Mouse (Mus musculus) embryonic facial prominence, embryonic 12.5 days (tissue): ENCODE measurements around the gene Rilpl1. TPM values are rescaled to one million over a fixed set of nuclear protein-coding genes. Genes with fewer than 3 reads are reported as not detected.

Source experiments
- ATAC-seq: fragments of 200-750 bp; cut with Nextera tagmentation; 2 replicates; pipeline ENCODE4 v1.8.0; 2017; ENCODE audit not compliant: insufficient number of reproducible peaks, insufficient read depth, low FRiP score, low TSS enrichment
- H3K27ac ChIP-seq: fragments of 300-500 bp; sonication (generic); 2 replicates; pipeline ENCODE4 v1.5.1; 2016; ENCODE audit warnings: mild to moderate bottlenecking
- H3K27me3 ChIP-seq: fragments of 300-500 bp; sonication (generic); 2 replicates; pipeline ENCODE4 v1.6.1; 2016; ENCODE audit warnings: mild to moderate bottlenecking, moderate library complexity
- H3K36me3 ChIP-seq: fragments of 300-500 bp; sonication (generic); 2 replicates; pipeline ENCODE4 v1.6.1; 2016; ENCODE audit warnings: mild to moderate bottlenecking
- H3K4me1 ChIP-seq: fragments of 300-500 bp; sonication (generic); 2 replicates; pipeline ENCODE4 v1.6.1; 2016
- H3K4me2 ChIP-seq: fragments of 300-500 bp; sonication (generic); replicated peaks from 2 replicates; pipeline ENCODE4 v1.6.1; 2016; ENCODE audit warnings: mild to moderate bottlenecking, moderate library complexity
- H3K4me3 ChIP-seq: fragments of 300-500 bp; sonication (generic); 2 replicates; pipeline ENCODE4 v1.5.1; 2016; ENCODE audit warnings: mild to moderate bottlenecking
- H3K9ac ChIP-seq: fragments of 300-500 bp; sonication (generic); 2 replicates; pipeline ENCODE4 v1.6.1; 2016; ENCODE audit warnings: mild to moderate bottlenecking, moderate library complexity
- H3K9me3 ChIP-seq: fragments of 300-500 bp; sonication (generic); 2 replicates; pipeline ENCODE4 v1.6.1; 2016; ENCODE audit warnings: mild to moderate bottlenecking, moderate library complexity
- WGBS: fragments of 180-500 bp; shearing (Covaris S2); methylation state at CpG from one replicate; pipeline ENCODE4 v1.1.7; 2016; 5-methylcytosine and 5-hydroxymethylcytosine counted together
- polyA plus RNA-seq: library from polyadenylated mRNA; unstranded; fragments of >200 nt; fragmentation: Nextera tagmentation; extraction: Ambion mirVana; gene quantifications from 2 replicates; pipeline ENCODE4 v1.2.1, GENCODE M21; 2016

Rilpl1 gene
- polyA plus RNA-seq, 1 experiment from 2014 or later = 29.6 TPM

DNA sequence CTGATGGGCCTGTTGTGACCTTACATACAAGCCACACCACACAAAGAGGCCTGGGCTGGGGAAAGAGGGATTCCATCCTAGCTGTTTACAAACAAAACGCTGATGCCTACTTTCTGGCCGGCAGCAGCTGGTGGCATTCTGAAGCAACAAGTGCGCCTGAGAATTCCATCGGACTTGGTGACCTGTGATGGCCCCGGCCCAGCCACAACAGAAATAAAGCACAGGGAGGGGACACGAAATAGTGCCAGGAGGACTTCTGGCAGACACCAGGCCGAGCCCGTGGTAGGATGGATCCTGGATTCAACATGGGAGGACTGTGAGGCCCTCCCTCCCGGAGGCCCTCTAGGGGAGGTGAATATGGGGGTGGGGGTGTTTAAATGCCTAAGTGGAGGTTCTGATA, 2.4 kb downstream of the Rilpl1 start:
- peaks cover 36% of the 10 kb centered on the region for H3K4me1 ChIP-seq
- H3K4me2 ChIP-seq = peak overlapping the region; percentile 77
- H3K4me3 ChIP-seq = peak overlapping the region; percentile 81
- no peaks in the 10 kb centered on the region for H3K27me3 ChIP-seq
- H3K27ac ChIP-seq = peak overlapping the region; percentile 66; the same call in 1 of the 2 replicates
- peaks cover 18% of the 10 kb centered on the region for H3K36me3 ChIP-seq
- H3K9me3 ChIP-seq = no peaks in the 10 kb centered on the region
- H3K9ac ChIP-seq = peak overlapping the region; percentile 79; the same call in 1 of the 2 replicates
- WGBS = 41% methylated on average over 9 of the region's 9 CpGs
- no peak for ATAC-seq

DNA sequence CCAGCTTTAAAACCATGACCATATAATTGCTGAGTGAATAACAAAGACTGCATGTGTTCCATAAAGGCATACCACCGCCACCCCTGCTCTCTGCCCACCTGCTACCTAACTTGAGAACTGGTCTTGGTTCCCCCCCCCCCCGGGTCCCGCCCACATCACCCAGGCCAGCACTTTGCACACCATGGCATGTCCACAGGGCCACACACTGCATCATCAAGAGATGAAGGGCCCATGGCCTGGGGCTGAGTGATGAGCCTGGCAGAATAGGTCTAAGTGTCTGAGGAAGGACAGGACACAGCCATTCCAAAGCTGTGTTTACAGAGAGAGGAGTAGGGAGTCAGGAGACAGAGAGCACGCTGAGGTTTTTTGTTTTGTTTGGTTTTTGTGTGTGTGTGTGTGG, 2.8 kb downstream of the Rilpl1 start:
- peaks cover 36% of the 10 kb centered on the region for H3K4me1 ChIP-seq

DNA sequence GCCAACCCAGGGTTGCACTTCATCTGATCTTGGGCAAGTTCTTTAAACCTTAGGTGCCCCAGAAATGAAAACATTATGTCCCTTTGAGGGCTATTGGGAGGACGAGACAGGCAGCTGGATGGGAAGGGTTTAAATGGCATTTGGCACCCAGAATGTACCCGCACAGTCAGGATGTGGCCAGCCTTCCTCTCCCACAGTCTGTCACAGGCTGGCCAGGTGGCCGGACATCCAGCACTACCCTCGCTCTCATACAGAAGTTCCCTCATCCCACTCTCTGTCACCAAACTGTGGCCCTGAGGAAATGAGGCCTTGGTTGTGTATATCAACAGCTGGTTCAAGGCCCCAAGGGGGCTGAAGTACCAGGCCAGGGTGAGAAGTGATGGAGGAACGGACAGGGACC, 6.2 kb downstream of the Rilpl1 start:
- 93% methylated on average over 5 of the region's 5 CpGs for WGBS
- Histone ChIP-seq H3K27me3 (no peaks in the 10 kb centered on the region), H3K4me3 (no peak overlapping the region), H3K9ac (no peak overlapping the region), H3K4me1 (peaks cover 20% of the 10 kb centered on the region), H3K36me3 (peaks cover 34% of the 10 kb centered on the region), H3K4me2 (no peak overlapping the region), H3K9me3 (no peaks in the 10 kb centered on the region), H3K27ac (no peak overlapping the region)
- no peak for ATAC-seq

More for the DNA sequence above, 2.8 kb downstream of the Rilpl1 start:
- Histone ChIP-seq H3K4me3 (peak overlapping the region; percentile 81; the same call in 1 of the 2 replicates), H3K9ac (peak overlapping the region; percentile 79; the same call in 1 of the 2 replicates), H3K4me2 (peak overlapping the region; percentile 77), H3K36me3 (peaks cover 22% of the 10 kb centered on the region), H3K27ac (no peak overlapping the region; the same call in 1 of the 2 replicates), H3K27me3 (no peaks in the 10 kb centered on the region), H3K9me3 (no peaks in the 10 kb centered on the region)
- WGBS = 83% methylated on average over 4 of the region's 4 CpGs
- ATAC-seq = no peak

DNA sequence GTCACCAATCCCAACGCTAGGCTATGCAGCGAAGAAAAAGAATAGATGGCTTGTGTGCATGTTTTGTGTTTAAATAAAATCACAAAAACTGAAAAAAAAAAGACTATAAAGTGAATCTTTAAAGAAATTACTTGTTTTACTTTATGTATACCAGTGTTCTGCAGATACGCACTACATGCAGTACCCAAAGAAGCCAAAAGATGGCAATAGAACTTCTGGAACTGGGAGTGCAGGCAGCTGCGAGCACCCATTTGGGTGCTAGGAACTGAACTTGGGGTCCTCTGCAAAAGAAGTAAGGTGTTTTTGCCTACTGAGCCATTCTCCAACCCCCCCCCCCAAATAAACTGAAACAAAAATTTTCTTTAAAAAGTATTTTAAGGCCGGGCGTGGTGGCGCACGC, 8.2 kb downstream of the Rilpl1 start:
- H3K27ac ChIP-seq = no peak overlapping the region
- H3K9me3 ChIP-seq = no peaks in the 10 kb centered on the region
- whole genome bisulfite sequencing = 94% methylated on average over 8 of the region's 8 CpGs
- peaks cover 44% of the 10 kb centered on the region for H3K36me3 ChIP-seq
- no peak overlapping the region for H3K4me3 ChIP-seq
- H3K27me3 ChIP-seq = no peaks in the 10 kb centered on the region
- peaks cover under 1% of the 10 kb centered on the region; the same call in 1 of the 2 replicates for H3K4me1 ChIP-seq
- no peak for ATAC-seq
- H3K9ac ChIP-seq = no peak overlapping the region
- H3K4me2 ChIP-seq = no peak overlapping the region

DNA sequence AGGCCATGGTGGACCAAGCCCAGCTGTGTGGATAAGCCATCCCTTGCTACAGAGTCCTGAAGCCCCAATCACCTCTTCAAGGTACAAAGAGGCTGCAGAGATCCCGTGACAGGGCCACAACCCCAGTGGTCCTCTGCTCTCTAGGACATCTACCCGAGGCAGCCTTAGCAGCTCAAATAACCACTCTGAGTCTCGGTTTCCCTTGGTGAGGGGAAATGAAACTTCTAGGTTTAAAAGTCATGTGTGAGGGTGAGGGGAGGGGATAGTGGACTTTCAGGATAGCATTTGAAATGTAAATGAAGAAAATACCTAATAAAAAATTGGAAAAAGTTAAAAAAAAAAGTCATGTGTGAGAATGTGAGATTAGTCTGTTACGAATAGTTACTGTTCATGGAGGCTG, 9.6 kb downstream of the Rilpl1 start:
- no peak for ATAC-seq
- Histone ChIP-seq H3K27me3 (no peaks in the 10 kb centered on the region), H3K9ac (no peak overlapping the region), H3K36me3 (peaks cover 46% of the 10 kb centered on the region), H3K27ac (no peak overlapping the region), H3K4me2 (no peak overlapping the region), H3K4me1 (no peaks in the 10 kb centered on the region), H3K9me3 (no peaks in the 10 kb centered on the region), H3K4me3 (no peak overlapping the region)
- 86% methylated on average over 4 of the region's 4 CpGs for WGBS

DNA sequence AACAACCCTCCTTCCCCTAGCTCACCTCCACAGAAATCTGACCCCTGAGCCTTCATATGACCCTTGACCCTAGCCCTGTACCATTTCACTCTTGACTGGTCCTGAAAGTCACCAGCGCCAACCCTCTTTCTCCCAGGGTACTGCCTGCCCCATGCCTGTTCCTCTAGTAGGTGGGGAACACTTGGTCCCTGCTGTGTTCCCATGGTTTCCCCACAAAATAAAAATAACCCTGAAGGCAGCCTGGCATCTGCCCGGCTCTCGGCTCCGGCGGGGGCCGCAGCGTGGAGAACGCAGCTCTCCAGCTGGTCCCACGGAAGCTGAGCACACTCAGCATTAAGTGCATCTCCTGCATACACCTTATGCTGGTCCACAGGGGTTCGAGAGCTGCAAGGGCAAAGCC, 12.5 kb downstream of the Rilpl1 start:
- H3K9ac ChIP-seq = no peak overlapping the region
- ATAC-seq = no peak
- no peak overlapping the region for H3K27ac ChIP-seq
- H3K36me3 ChIP-seq = peaks cover 48% of the 10 kb centered on the region
- no peaks in the 10 kb centered on the region for H3K9me3 ChIP-seq
- no peaks in the 10 kb centered on the region for H3K27me3 ChIP-seq
- WGBS = 84% methylated on average over 10 of the region's 10 CpGs
- no peak overlapping the region for H3K4me3 ChIP-seq
- no peak overlapping the region for H3K4me2 ChIP-seq
- H3K4me1 ChIP-seq = no peaks in the 10 kb centered on the region

DNA sequence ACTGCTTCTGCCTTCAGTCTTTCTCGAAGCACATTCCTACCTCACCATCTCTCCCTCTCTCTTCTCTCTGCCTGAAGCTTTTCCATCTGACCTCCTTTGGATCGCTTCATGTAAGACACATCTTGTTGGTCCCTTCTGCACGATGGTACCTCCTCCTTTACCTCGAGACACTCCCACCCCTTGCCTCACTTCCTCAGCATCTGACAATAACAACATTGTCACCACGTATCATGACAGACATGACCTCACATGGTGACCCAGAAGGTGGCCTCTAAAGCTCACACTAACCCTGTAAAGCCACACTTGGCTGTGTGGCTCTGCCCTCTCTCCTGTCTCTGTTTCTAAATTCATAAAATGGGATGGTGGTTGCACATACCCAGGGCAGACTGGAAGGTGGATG, 15.4 kb downstream of the Rilpl1 start:
- peaks cover 61% of the 10 kb centered on the region for H3K36me3 ChIP-seq

DNA sequence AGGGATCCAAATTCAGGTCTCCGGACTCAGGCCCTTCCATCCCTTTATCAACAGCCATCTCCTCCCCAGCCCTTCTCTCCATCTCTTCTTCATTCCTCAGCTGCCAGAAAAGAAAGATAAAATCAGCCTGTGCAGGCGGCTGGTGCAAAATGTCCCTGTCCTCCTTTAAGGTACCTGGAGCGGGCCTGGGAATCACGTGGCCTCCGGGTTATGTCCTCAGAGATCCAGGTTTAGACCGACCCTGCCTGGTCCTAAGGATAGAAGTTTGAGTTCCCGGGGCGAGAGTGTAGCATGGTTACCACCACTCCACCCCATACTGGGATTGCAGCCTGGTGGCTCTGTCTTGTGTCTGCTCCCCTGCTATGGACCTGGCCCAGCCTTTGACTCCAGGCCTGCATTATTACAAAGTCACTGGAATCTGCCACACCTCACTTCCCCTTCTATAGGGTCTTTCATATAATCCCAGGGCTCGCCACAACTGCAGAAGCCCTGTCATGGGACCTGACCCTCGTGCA, 20.6 kb downstream of the Rilpl1 start:
- H3K4me1 ChIP-seq = peaks cover 8% of the 10 kb centered on the region
- H3K4me3 ChIP-seq = no peak overlapping the region
- H3K4me2 ChIP-seq = no peak overlapping the region
- H3K36me3 ChIP-seq = peaks cover 51% of the 10 kb centered on the region
- ATAC-seq = no peak
- H3K27ac ChIP-seq = no peak overlapping the region
- WGBS = 87% methylated on average over 10 of the region's 10 CpGs
- H3K9ac ChIP-seq = peak overlapping the region; percentile 30; the same call in 1 of the 2 replicates
- no peaks in the 10 kb centered on the region for H3K9me3 ChIP-seq
- H3K27me3 ChIP-seq = no peaks in the 10 kb centered on the region

More for the DNA sequence above, 15.4 kb downstream of the Rilpl1 start:
- Histone ChIP-seq H3K27me3 (no peaks in the 10 kb centered on the region), H3K9ac (peak overlapping the region; percentile 15; the same call in 1 of the 2 replicates), H3K4me3 (no peak overlapping the region), H3K9me3 (no peaks in the 10 kb centered on the region), H3K4me2 (no peak overlapping the region), H3K4me1 (no peaks in the 10 kb centered on the region), H3K27ac (no peak overlapping the region)
- WGBS = 68% methylated on average over 5 of the region's 5 CpGs
- no peak for ATAC-seq

DNA sequence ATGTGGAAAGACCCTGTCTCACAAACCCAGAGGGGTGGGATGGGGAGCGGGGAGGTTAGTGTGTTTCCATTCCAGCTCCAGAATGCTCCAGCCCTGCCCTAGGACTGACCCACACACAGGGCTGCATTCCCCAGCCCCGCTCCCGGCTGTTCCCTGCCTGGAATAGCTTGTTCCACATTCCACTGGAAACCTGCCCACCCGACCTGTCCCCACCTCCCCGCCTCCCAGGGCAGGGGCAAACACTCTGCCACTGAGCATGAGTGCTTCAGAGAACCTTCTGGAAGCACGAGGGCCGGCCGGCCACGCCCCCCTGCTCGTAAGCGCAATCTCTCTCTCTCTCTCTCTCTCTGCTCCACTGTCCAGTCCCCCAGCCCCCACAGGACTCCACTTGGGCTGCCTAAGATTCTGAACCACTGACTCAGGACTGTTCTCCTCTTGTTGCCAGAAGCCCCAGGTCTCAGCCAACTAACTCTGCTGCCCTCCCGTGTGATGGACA, 21.4 kb downstream of the Rilpl1 start:
- no peak overlapping the region for H3K4me3 ChIP-seq
- no peak overlapping the region for H3K4me2 ChIP-seq
- peaks cover 45% of the 10 kb centered on the region for H3K36me3 ChIP-seq
- no peak overlapping the region for H3K27ac ChIP-seq
- H3K9me3 ChIP-seq = no peaks in the 10 kb centered on the region
- H3K4me1 ChIP-seq = peaks cover 8% of the 10 kb centered on the region
- H3K27me3 ChIP-seq = no peaks in the 10 kb centered on the region
- ATAC-seq = no peak
- no peak overlapping the region for H3K9ac ChIP-seq
- 75% methylated on average over 12 of the region's 12 CpGs for WGBS

DNA sequence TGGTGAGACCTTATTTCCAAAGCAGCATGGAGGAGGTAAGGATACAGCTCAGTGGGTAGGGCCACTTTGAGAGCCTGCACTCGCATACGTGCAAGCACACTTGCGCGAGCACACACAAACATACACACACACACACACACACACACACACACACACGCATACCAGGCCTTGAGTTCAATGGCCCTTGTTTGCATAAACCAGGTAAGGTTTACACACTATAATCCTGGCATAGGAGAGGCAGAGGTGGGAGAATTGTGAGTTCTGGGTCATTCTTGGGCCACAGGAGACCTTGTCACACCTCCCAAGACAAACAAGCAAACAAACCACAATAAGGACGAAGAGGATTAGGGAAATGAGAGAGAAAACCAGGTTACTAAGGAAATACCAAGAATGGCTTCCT, 22.0 kb downstream of the Rilpl1 start:
- WGBS = 93% methylated on average over 6 of the region's 6 CpGs

DNA sequence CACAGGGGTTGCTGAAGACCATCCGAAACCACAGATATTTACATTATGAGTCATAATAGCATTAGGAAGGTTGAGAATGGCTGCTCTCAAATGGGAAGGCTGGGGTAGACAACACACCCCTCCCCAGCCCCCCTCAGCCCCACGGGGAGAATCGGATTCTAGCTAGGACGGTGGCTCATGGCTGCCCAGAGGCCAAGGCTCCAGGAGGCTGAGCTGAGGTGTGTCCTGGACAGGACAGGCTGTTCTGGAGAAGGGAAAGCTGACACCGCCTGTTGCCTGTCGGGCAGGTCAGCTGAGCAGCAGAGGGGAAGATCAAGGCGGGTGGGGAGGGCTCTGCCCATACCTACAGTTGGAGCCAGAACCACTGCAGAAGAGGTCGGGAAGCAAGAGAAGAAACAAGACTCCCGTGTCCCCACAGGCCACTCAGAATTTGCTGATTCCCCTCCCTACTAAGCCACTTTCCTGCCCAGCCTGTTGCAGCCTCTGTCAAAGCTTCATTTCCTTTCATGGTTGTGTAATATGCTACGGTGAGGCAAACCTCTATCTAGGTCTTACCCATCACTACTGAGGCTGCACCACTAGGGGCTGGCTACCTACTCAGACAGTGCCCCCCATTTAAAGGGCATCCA, 24.3 kb downstream of the Rilpl1 start:
- no peaks in the 10 kb centered on the region for H3K27me3 ChIP-seq
- H3K27ac ChIP-seq = peak overlapping the region; percentile 25; the same call in 1 of the 2 replicates
- ATAC-seq = peak; percentile 38; the same call in 1 of the 2 replicates
- WGBS = 46% methylated on average over 10 of the region's 10 CpGs
- no peak overlapping the region for H3K4me2 ChIP-seq
- no peaks in the 10 kb centered on the region for H3K9me3 ChIP-seq
- peaks cover 46% of the 10 kb centered on the region for H3K36me3 ChIP-seq
- no peak overlapping the region for H3K4me3 ChIP-seq
- peaks cover 8% of the 10 kb centered on the region for H3K4me1 ChIP-seq
- H3K9ac ChIP-seq = no peak overlapping the region

More for the DNA sequence above, 22.0 kb downstream of the Rilpl1 start:
- Histone ChIP-seq H3K4me1 (peaks cover 8% of the 10 kb centered on the region), H3K9ac (no peak overlapping the region), H3K27me3 (no peaks in the 10 kb centered on the region), H3K27ac (no peak overlapping the region), H3K9me3 (no peaks in the 10 kb centered on the region), H3K4me3 (no peak overlapping the region), H3K4me2 (no peak overlapping the region), H3K36me3 (peaks cover 45% of the 10 kb centered on the region)
- ATAC-seq = no peak

DNA sequence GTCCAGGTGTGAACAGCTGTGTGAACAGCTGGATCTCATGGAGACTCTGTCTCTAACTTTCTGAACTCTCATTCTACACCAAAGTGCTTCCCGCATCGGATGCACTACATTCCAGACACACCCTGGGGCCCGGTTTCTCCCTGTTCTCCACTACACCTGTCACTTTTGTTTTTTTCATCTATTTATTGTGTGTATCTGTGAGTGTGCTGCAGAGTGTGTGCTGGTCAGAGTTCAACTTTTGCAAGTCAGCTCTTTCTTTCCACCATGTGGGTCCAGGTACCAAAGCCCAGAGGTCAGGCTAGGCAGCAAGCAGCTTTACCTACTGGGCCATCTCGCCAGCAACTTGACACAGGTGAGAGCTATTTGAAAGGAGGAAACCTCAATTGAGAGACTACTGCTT, 26.0 kb downstream of the Rilpl1 start:
- Histone ChIP-seq H3K9ac (no peak overlapping the region), H3K27me3 (no peaks in the 10 kb centered on the region), H3K4me1 (peaks cover 8% of the 10 kb centered on the region), H3K9me3 (no peaks in the 10 kb centered on the region), H3K4me2 (no peak overlapping the region), H3K36me3 (peaks cover 57% of the 10 kb centered on the region), H3K4me3 (no peak overlapping the region), H3K27ac (no peak overlapping the region)
- no peak for ATAC-seq
- 85% methylated on average over 4 of the region's 4 CpGs for WGBS
